Mouse (Mus musculus): Measurements from ENCODE around the gene Abcb4.

DNA sequence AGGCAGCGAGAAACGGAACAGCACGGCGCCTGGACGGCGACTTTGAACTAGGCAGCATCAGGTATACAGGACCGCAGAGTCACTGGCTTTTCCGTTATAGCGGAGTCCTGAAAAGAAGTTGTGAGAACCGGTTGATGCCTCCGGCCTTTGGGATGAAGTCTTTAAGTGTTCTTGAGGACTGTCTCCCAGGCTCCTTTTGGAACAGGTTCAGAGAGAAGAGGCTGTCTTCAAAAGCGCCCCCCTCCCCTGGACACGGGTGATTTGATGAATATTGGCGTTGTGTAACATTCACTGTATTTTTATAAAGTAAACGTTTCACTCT lies 548 bp downstream of the Abcb4 start:
- no peak for TF ChIP-seq POLR2A (IDR thresholded peaks at IDR 0.05; ENCODE audit: insufficient read depth, low read depth, low read length)
- no peak for TF ChIP-seq EP300 (IDR thresholded peaks at IDR 0.05; ENCODE audit: insufficient read depth, low read depth, low read length)
- TF ChIP-seq CTCF (IDR thresholded peaks at IDR 0.05) = no peak
